Mouse (Mus musculus) ES-Bruce4 (cell line): ENCODE results near the gene Ephb3. TPM values are rescaled to one million over a fixed set of nuclear protein-coding genes. Genes with fewer than 3 reads are reported as not detected.
A peak's percentile ranks its signal among the peaks of the same experiment; 100 is the strongest.

ENCODE experiments used
- H3K27ac ChIP-seq: 2 replicates; pipeline ENCODE4 v1.5.1; 2012; ENCODE audit warnings: low read length, inconsistent platforms; ENCODE audit not compliant: insufficient read depth
- H3K27me3 ChIP-seq: 2 replicates; pipeline ENCODE4 v1.6.1; 2012; ENCODE audit warnings: mild to moderate bottlenecking, low read length, inconsistent platforms; ENCODE audit not compliant: control insufficient read depth, poor library complexity, insufficient read depth, severe bottlenecking
- H3K36me3 ChIP-seq: 2 replicates; pipeline ENCODE4 v1.6.1; 2012; ENCODE audit warnings: inconsistent platforms, mild to moderate bottlenecking, low read length, moderate library complexity; ENCODE audit not compliant: control insufficient read depth, poor library complexity, insufficient read depth, severe bottlenecking
- H3K4me1 ChIP-seq: one replicate; pipeline ENCODE4 v1.8.1; 2011; ENCODE audit warnings: low read length; ENCODE audit not compliant: control insufficient read depth, insufficient read depth
- H3K4me3 ChIP-seq: 2 replicates; pipeline ENCODE4 v1.5.1; 2011; ENCODE audit warnings: low read depth, mild to moderate bottlenecking, low read length
- H3K9ac ChIP-seq: 2 replicates; pipeline ENCODE4 v1.6.1; 2012; ENCODE audit warnings: low read depth, mild to moderate bottlenecking, inconsistent platforms; ENCODE audit not compliant: poor library complexity, severe bottlenecking
- H3K9me3 ChIP-seq: replicated peaks from 2 replicates; pipeline ENCODE4 v1.6.1; 2012; ENCODE audit warnings: mild to moderate bottlenecking, low read length, inconsistent platforms; ENCODE audit not compliant: control insufficient read depth, poor library complexity, insufficient read depth, severe bottlenecking
- CTCF ChIP-seq: IDR thresholded peaks from one replicate; pipeline ENCODE4 v1.8.1; 2011; ENCODE audit warnings: low read depth, low read length
- EP300 ChIP-seq: IDR thresholded peaks from 2 replicates; pipeline ENCODE4 v1.6.1; 2011; ENCODE audit warnings: low read depth, low read length; ENCODE audit not compliant: insufficient read depth
- POLR2A ChIP-seq: IDR thresholded peaks from one replicate; pipeline ENCODE4 v1.8.1; 2011; ENCODE audit warnings: low read length; ENCODE audit not compliant: insufficient read depth
- polyA plus RNA-seq: library from polyadenylated mRNA; stranded (reverse); fragments of >200 nt; gene quantifications from 2 replicates; pipeline ENCODE4 v1.2.4, GENCODE M21; 2011; ENCODE audit warnings: low read depth; ENCODE audit not compliant: missing spikeins, insufficient read depth, insufficient read length

The Ephb3 gene
- polyA plus RNA-seq, 1 experiment, result 26.3 TPM

DNA sequence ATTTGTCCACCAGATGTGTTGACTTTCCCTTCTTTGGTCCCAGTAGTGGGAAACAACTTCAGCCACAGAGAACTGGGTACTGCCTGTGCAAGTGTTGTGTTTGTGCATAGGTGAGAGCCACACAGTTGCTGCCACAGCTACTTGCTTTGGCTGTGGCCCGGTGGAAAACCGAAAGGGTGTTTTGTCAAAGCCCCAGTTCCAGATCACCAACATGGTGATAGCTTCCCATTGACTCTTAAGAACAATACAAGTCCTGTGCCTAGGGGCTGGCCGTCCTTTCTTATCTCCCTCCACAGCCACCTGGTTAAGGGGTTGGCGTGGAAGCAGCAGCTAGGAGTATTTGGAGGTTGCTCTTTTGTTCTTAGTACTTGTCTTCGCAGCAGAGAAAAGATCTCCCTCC lies 5.6 kb downstream of the Ephb3 start:
- peaks cover 10% of the 10 kb centered on the region for H3K4me1 ChIP-seq
- H3K27me3 ChIP-seq, result no peaks in the 10 kb centered on the region
- peak overlapping the region; percentile 69 for H3K4me3 ChIP-seq
- H3K9ac ChIP-seq, result peak overlapping the region; percentile 64
- H3K36me3 ChIP-seq, result 0 out of 2 replicates have a peak, but pooled peaks cover 4% of the 10 kb centered on the region
- no peaks in the 10 kb centered on the region for H3K9me3 ChIP-seq
- TF ChIP-seq EP300 (no peak), CTCF (no peak), POLR2A (no peak)
- peak overlapping the region; percentile 75 for H3K27ac ChIP-seq

DNA sequence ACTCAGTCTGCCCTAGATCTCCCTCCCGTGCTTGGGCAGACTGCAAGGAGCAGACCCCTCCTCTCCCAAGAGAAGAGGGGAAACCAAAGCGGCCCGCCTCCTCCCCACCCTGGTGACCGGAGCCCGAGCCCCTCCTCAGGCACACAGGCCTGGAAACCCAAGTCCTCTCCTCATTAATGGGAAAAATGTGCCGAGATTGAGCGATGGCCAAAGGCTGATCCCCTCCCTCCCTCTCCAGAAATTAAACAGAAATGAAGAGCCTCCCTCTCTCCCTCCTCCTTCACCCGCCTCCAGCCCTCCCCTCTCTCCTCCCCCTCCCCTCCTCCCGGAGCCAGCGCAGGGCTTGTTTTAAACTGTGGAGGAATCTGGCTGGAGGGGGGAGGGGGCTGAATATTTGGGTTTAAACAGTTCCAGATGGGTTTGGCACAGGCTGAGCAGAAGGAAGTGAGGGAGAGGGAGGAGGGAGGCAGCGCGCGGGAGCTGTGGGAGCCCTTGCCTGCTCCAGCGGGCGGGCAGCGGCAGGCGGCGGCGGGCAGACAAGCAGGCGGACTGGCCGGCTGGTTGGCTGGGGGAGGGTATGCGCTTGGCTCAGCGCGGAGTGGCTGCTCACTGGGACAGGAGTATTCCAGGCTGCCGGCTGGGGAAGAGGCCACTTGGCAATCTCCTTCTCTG lies 6.2 kb downstream of the Ephb3 start:
- H3K9me3 ChIP-seq, result no peaks in the 10 kb centered on the region
- peaks cover 10% of the 10 kb centered on the region for H3K4me1 ChIP-seq
- peak overlapping the region; percentile 75 for H3K27ac ChIP-seq
- peak overlapping the region; percentile 64 for H3K9ac ChIP-seq
- H3K4me3 ChIP-seq, result peak overlapping the region; percentile 69
- H3K36me3 ChIP-seq, result peaks cover 4% of the 10 kb centered on the region; the same call in 1 of the 2 replicates
- TF ChIP-seq EP300 (no peak), POLR2A (no peak), CTCF (no peak)
- H3K27me3 ChIP-seq, result no peaks in the 10 kb centered on the region

DNA sequence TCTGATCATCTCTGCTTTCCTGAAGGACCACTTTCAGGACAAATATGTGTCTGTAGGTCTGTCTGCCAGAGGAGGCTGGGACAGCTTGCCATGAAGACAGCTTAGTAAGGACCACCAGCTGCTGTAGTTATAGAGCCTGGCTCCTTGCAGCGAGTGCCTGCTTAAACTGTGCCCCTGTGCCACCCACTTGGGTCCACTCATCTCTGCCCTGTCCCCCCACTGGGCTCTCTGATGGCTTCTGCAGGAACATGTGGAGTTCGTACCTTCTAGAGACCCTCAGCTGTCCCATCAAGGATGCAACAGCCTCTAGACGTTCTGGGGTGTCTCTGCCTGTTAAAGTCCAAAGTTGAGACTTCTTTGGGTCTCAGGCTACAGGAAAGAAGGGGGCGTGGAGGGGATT lies 6.9 kb downstream of the Ephb3 start:
- H3K27ac ChIP-seq, result no peak overlapping the region; the same call in 1 of the 2 replicates
- TF ChIP-seq CTCF, result no peak
- TF ChIP-seq POLR2A, result no peak
- TF ChIP-seq EP300, result no peak

DNA sequence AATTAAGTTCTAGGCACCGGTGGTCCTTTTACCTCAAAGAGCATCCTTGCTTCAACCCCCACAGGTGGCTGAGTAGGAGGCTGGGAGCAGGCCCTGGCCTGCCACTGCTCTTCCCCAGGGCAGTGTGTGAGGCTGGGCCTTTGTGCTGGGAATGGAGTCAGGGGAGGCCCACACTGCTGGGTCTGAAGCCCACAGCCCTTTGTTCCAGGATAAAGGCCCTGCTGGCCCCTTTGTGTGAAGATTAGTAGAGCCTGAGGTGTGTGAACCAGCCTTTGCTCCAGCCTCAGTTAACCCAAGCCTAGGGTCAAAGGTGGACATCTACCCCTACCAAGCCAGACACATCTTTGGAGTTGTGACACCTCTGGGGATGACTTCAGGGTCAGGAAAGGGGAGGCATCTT lies 7.8 kb downstream of the Ephb3 start:
- Histone ChIP-seq H3K9me3 (no peaks in the 10 kb centered on the region), H3K4me3 (no peak overlapping the region), H3K27ac (no peak overlapping the region), H3K36me3 (peaks cover 12% of the 10 kb centered on the region), H3K9ac (no peak overlapping the region), H3K4me1 (peaks cover 6% of the 10 kb centered on the region), H3K27me3 (no peaks in the 10 kb centered on the region)
- TF ChIP-seq POLR2A, result no peak
- no peak for TF ChIP-seq EP300
- TF ChIP-seq CTCF, result no peak

More for the DNA sequence above, 6.9 kb downstream of the Ephb3 start:
- H3K9me3 ChIP-seq, result no peaks in the 10 kb centered on the region
- peaks cover 9% of the 10 kb centered on the region for H3K36me3 ChIP-seq
- H3K9ac ChIP-seq, result peak overlapping the region; percentile 64
- H3K4me1 ChIP-seq, result peaks cover 8% of the 10 kb centered on the region
- peak overlapping the region; percentile 69 for H3K4me3 ChIP-seq
- H3K27me3 ChIP-seq, result no peaks in the 10 kb centered on the region

DNA sequence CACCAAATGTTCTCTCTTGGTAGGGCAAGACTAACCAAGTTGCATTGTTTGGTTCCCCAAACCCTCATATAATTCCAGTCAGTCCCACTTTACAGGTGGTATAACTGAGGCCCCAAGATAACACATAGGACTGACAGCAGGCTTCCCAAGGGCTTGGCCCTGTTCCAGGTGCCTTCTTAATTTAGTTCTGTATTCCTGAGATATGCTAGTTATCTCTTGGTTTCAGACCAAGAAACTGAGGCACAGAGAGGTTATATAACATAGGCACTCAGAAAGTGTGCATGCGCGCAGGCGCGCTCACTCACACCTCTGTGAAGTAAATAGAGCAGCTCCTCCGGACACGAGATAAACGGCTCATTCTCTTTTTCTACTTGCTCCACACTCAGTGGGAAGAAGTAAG lies 9.4 kb downstream of the Ephb3 start:
- peaks cover 5% of the 10 kb centered on the region for H3K4me1 ChIP-seq

DNA sequence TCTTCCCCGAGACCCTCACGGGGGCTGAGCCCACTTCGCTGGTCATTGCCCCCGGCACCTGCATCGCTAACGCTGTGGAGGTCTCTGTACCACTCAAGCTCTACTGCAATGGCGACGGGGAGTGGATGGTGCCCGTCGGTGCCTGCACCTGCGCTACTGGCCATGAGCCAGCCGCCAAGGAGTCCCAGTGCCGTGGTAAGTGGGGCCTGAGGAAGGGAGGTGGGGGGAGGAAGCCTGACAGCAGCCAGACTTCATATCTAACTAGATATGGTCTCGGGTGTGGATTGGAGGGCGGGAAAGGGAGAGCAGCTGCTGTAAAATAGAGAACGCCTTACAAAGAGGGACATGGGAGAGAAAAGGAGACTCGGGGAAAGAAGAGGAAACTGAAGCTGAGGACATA lies 10.2 kb downstream of the Ephb3 start:
- Histone ChIP-seq H3K9ac (no peak overlapping the region), H3K36me3 (peaks cover 34% of the 10 kb centered on the region)

More for the DNA sequence above, 9.4 kb downstream of the Ephb3 start:
- Histone ChIP-seq H3K27me3 (no peaks in the 10 kb centered on the region), H3K4me3 (peak overlapping the region; percentile 12), H3K9me3 (no peaks in the 10 kb centered on the region), H3K9ac (peak overlapping the region; percentile 6; the same call in 1 of the 2 replicates), H3K36me3 (peaks cover 27% of the 10 kb centered on the region), H3K27ac (no peak overlapping the region)
- TF ChIP-seq POLR2A, result no peak
- TF ChIP-seq CTCF, result no peak
- TF ChIP-seq EP300, result no peak

More for the DNA sequence above, 10.2 kb downstream of the Ephb3 start:
- no peaks in the 10 kb centered on the region for H3K9me3 ChIP-seq
- TF ChIP-seq POLR2A (no peak), CTCF (no peak)
- peaks cover 5% of the 10 kb centered on the region for H3K4me1 ChIP-seq
- H3K4me3 ChIP-seq, result no peak overlapping the region
- H3K27me3 ChIP-seq, result no peaks in the 10 kb centered on the region
- no peak overlapping the region for H3K27ac ChIP-seq
